Mouse (Mus musculus) embryonic facial prominence, embryonic 15.5 days (tissue): Measurements from ENCODE around the gene Nyap1. TPM values are rescaled to one million over a fixed set of nuclear protein-coding genes. Genes with fewer than 3 reads are reported as not detected.

Experiments used
- ATAC-seq: fragments of 200-750 bp; cut with Nextera tagmentation; 2 replicates; pipeline ENCODE4 v1.8.0; 2017; ENCODE audit warnings: low read depth, moderate TSS enrichment; ENCODE audit not compliant: insufficient number of reproducible peaks, low FRiP score, low TSS enrichment
- H3K27ac ChIP-seq: fragments of 300-500 bp; sonication (generic); replicated peaks from 2 replicates; pipeline ENCODE4 v1.5.1; 2015; ENCODE audit warnings: mild to moderate bottlenecking, inconsistent platforms
- H3K27me3 ChIP-seq: fragments of 300-500 bp; sonication (generic); 2 replicates; pipeline ENCODE4 v1.6.1; 2015; ENCODE audit warnings: inconsistent platforms
- H3K36me3 ChIP-seq: fragments of 300-500 bp; sonication (generic); 2 replicates; pipeline ENCODE4 v1.6.1; 2015; ENCODE audit warnings: mild to moderate bottlenecking, inconsistent platforms
- H3K4me1 ChIP-seq: fragments of 300-500 bp; sonication (generic); 2 replicates; pipeline ENCODE4 v1.6.1; 2015; ENCODE audit warnings: inconsistent platforms
- H3K4me2 ChIP-seq: fragments of 300-500 bp; sonication (generic); replicated peaks from 2 replicates; pipeline ENCODE4 v1.6.1; 2015; ENCODE audit warnings: mild to moderate bottlenecking, inconsistent platforms
- H3K4me3 ChIP-seq: fragments of 300-500 bp; sonication (generic); replicated peaks from 2 replicates; pipeline ENCODE4 v1.5.1; 2015; ENCODE audit warnings: mild to moderate bottlenecking, inconsistent platforms
- H3K9ac ChIP-seq: fragments of 300-500 bp; sonication (generic); 2 replicates; pipeline ENCODE4 v1.6.1; 2015; ENCODE audit warnings: inconsistent platforms
- H3K9me3 ChIP-seq: fragments of 300-500 bp; sonication (generic); replicated peaks from 2 replicates; pipeline ENCODE4 v1.6.1; 2016; ENCODE audit warnings: inconsistent platforms
- WGBS: fragments of 180-500 bp; shearing (Covaris S2); methylation state at CpG from one replicate; pipeline ENCODE4 v1.1.7; 2015; 5-methylcytosine and 5-hydroxymethylcytosine counted together
- polyA plus RNA-seq: library from polyadenylated mRNA; unstranded; fragments of >200 nt; fragmentation: Nextera tagmentation; extraction: Ambion mirVana; gene quantifications from 2 replicates; pipeline ENCODE4 v1.2.1, GENCODE M21; 2015

Gene Nyap1
- polyA plus RNA-seq, 1 experiment from 2014 or later, result 4.7 TPM

- WGBS, result 86% methylated on average over 3 of the region's 3 CpGs
- Histone ChIP-seq H3K4me2 (no peak overlapping the region), H3K27ac (no peak overlapping the region), H3K27me3 (no peaks in the 10 kb centered on the region), H3K9ac (no peak overlapping the region), H3K9me3 (no peaks in the 10 kb centered on the region), H3K36me3 (no peaks in the 10 kb centered on the region), H3K4me3 (no peak overlapping the region), H3K4me1 (0 out of 2 replicates have a peak, but pooled peaks cover 2% of the 10 kb centered on the region)
- ATAC-seq, result no peak
These were observed 51.4 kb downstream of the Nyap1 start for GRCm38 (mm10) chr5:137689974-137690373.

DNA sequence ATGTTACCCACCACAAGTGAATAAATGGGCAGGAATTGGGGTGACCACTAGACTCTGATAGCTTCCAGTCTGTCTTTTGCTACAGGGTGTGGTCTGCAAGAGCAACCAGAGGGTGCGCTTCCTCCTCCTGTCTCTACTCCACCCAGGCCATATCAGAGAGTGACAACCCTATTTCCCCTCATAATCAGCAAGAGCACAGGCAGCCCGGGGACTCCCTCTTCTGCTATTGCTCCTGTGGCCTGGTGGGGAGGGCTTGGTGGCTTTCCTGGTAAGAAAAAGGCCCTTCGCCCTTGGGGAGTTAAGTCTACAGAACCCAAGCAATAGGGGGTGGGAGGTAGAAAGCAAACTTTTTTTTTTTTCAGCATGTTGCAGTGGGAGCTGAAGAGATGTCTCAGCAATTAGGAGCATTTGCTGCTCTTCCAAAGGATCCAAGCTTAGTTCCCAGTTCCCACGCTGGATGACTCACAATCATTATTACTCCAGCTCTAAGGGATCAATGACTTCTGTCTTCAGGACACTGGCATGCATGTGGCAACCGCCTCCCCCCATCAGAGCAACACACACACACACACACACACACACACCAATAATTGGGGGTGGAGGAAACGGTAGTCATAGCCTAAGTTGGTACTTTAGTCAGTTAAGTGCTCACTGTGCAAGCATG, 55.1 kb downstream of the Nyap1 start:
- 81% methylated on average over 6 of the region's 6 CpGs for WGBS

DNA sequence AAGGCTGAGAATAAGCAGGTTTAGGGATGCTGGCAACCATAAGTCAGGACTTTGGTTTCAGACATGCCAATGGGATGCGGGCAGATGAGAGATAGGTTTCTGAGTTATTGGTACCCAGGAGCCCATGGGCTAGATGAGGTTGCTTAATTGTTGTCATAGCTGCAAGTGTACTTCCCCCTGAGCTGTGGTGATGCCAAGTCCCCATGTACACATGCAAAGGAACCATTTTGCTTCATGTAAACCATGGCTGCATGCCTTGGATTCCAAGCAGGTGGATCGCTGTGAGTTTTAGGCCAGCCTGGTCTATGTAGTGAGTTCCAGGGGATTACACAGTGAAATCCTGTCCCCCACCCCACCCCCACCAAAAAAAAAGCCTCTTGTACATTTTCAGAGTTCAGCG, 55.8 kb downstream of the Nyap1 start:
- peaks cover 13% of the 10 kb centered on the region for H3K4me1 ChIP-seq
- WGBS, result over 99% methylated on average over 3 of the region's 3 CpGs
- no peaks in the 10 kb centered on the region; the same call in 1 of the 2 replicates for H3K36me3 ChIP-seq
- H3K4me3 ChIP-seq, result no peak overlapping the region
- H3K9me3 ChIP-seq, result no peaks in the 10 kb centered on the region
- no peaks in the 10 kb centered on the region for H3K27me3 ChIP-seq
- no peak overlapping the region for H3K9ac ChIP-seq
- no peak overlapping the region for H3K27ac ChIP-seq
- H3K4me2 ChIP-seq, result no peak overlapping the region
- ATAC-seq, result no peak

More for the DNA sequence above, 55.1 kb downstream of the Nyap1 start:
- H3K4me3 ChIP-seq, result no peak overlapping the region
- no peak for ATAC-seq
- H3K27me3 ChIP-seq, result no peaks in the 10 kb centered on the region
- no peak overlapping the region for H3K9ac ChIP-seq
- peaks cover 13% of the 10 kb centered on the region for H3K4me1 ChIP-seq
- H3K4me2 ChIP-seq, result no peak overlapping the region
- no peaks in the 10 kb centered on the region; the same call in 1 of the 2 replicates for H3K36me3 ChIP-seq
- no peak overlapping the region for H3K27ac ChIP-seq
- no peaks in the 10 kb centered on the region for H3K9me3 ChIP-seq

GRCm38 (mm10) chr5:137684294-137685123, 56.9 kb downstream of the Nyap1 start, which contains the start of gene Agfg2:
Gene Agfg2, minus strand, starts transcription at chr5:137684726.
- peak within 1 kb of the TSS; percentile 58; the same call in 1 of the 2 replicates for H3K27ac ChIP-seq
- H3K27me3 ChIP-seq, result no peaks in the 10 kb centered on the region
- H3K4me2 ChIP-seq, result peak within 1 kb of the TSS; percentile 95
- H3K4me3 ChIP-seq, result peak within 1 kb of the TSS; percentile 80
- no peaks in the 10 kb centered on the region; the same call in 1 of the 2 replicates for H3K36me3 ChIP-seq
- H3K9me3 ChIP-seq, result no peaks in the 10 kb centered on the region
- peak; percentile 100 for ATAC-seq
- peak within 1 kb of the TSS; percentile 50 for H3K9ac ChIP-seq
- under 1% methylated on average over 61 of the region's 62 CpGs for WGBS
- peaks cover 13% of the 10 kb centered on the region for H3K4me1 ChIP-seq

GRCm38 (mm10) chr5:137683388-137684293, 57.8 kb downstream of the Nyap1 start:
- WGBS, result 9% methylated on average over 28 of the region's 28 CpGs
- peak overlapping the region; percentile 58; the same call in 1 of the 2 replicates for H3K27ac ChIP-seq
- peak overlapping the region; percentile 50 for H3K9ac ChIP-seq
- H3K4me2 ChIP-seq, result peak overlapping the region; percentile 95
- ATAC-seq, result no peak
- H3K4me1 ChIP-seq, result peaks cover 13% of the 10 kb centered on the region
- no peaks in the 10 kb centered on the region; the same call in 1 of the 2 replicates for H3K36me3 ChIP-seq
- H3K27me3 ChIP-seq, result no peaks in the 10 kb centered on the region
- no peaks in the 10 kb centered on the region for H3K9me3 ChIP-seq
- peak overlapping the region; percentile 80 for H3K4me3 ChIP-seq

DNA sequence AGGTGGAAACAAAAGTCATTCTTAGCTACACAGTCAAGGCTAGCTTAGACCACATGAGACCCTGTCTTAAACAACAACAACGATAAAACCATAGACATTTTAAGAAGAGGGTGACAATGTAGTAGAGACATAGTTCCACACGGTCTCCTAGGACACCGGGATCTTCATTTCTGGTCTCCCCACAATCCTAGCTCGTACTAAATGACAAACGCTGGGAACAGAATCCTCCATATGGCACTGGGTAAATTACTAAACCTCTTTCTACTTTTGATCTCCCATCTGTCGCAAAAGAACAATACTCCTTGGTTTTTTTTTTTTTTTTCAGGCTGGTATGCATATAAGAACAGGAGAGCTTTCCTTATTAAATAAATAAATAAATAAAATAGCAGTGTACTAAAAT, 58.9 kb downstream of the Nyap1 start:
- Histone ChIP-seq H3K4me3 (no peak overlapping the region), H3K27ac (no peak overlapping the region), H3K27me3 (no peaks in the 10 kb centered on the region), H3K4me1 (peaks cover 13% of the 10 kb centered on the region), H3K36me3 (no peaks in the 10 kb centered on the region; the same call in 1 of the 2 replicates), H3K9me3 (no peaks in the 10 kb centered on the region), H3K4me2 (no peak overlapping the region), H3K9ac (no peak overlapping the region)
- ATAC-seq, result no peak
- 80% methylated on average over 6 of the region's 6 CpGs for WGBS

Other genes starting within 250 kb of the Nyap1 start
- 45.1 and 45.9 TPM in 2 replicates for gene Pop7, start 239.1 kb downstream of the Nyap1 start, polyA plus RNA-seq
- gene Gigyf1, start 223.1 kb downstream of the Nyap1 start, polyA plus RNA-seq, result 12.7 and 15.5 TPM in 2 replicates
- not detected in 2 replicates for gene Epo, start 208.4 kb downstream of the Nyap1 start, polyA plus RNA-seq
- gene Gnb2, start 208.1 kb downstream of the Nyap1 start, polyA plus RNA-seq, result 442 and 451 TPM in 2 replicates
- 1.4 and 2.8 TPM in 2 replicates for gene Actl6b, start 188.1 kb downstream of the Nyap1 start, polyA plus RNA-seq
- gene Tfr2, start 171.8 kb downstream of the Nyap1 start, polyA plus RNA-seq, result 1.5 and 2.0 TPM in 2 replicates
- 43.3 and 47.3 TPM in 2 replicates for gene Mospd3, start 140.5 kb downstream of the Nyap1 start, polyA plus RNA-seq
- 261 and 273 TPM in 2 replicates for gene Pcolce, start 127.8 kb downstream of the Nyap1 start, polyA plus RNA-seq
- 0.25 and 0.26 TPM in 2 replicates for gene Fbxo24, start 112.6 kb downstream of the Nyap1 start, polyA plus RNA-seq
- gene Lrch4, start 112.5 kb downstream of the Nyap1 start, polyA plus RNA-seq, result 37.2 and 48.9 TPM in 2 replicates
- 12.7 and 13.1 TPM in 2 replicates for gene Gm20605, start 112.4 kb downstream of the Nyap1 start, polyA plus RNA-seq
- 10.1 and 10.2 TPM in 2 replicates for gene Sap25, start 100.3 kb downstream of the Nyap1 start, polyA plus RNA-seq
- gene Irs3, start 95.9 kb downstream of the Nyap1 start, polyA plus RNA-seq, result 0.16 and 0.28 TPM in 2 replicates
- gene Agfg2, start 56.9 kb downstream of the Nyap1 start, polyA plus RNA-seq, result 16.5 and 18.1 TPM in 2 replicates
- 167 and 175 TPM in 2 replicates for gene Tsc22d4, start 4.1 kb upstream of the Nyap1 start, polyA plus RNA-seq
- gene Ppp1r35, start 37.2 kb upstream of the Nyap1 start, polyA plus RNA-seq, result 34.5 and 39.9 TPM in 2 replicates
- 12.4 and 13.7 TPM in 2 replicates for gene Mepce, start 46.0 kb upstream of the Nyap1 start, polyA plus RNA-seq
- 22.4 and 26.1 TPM in 2 replicates for gene Zcwpw1, start 46.2 kb upstream of the Nyap1 start, polyA plus RNA-seq
- 0.68 and 1.5 TPM in 2 replicates for gene Pilra, start 94.7 kb upstream of the Nyap1 start, polyA plus RNA-seq
- 0.19 TPM in 1 of 2 replicates, not detected in the other for gene Pilrb1, start 116.5 kb upstream of the Nyap1 start, polyA plus RNA-seq
- gene Pilrb2, start 130.2 kb upstream of the Nyap1 start, polyA plus RNA-seq, result 0.39 and 1.2 TPM in 2 replicates
- gene Cyp3a13, start 180.0 kb upstream of the Nyap1 start, polyA plus RNA-seq, result 0.17 and 0.33 TPM in 2 replicates
- 0.92 and 1.2 TPM in 2 replicates for gene Gjc3, start 221.5 kb upstream of the Nyap1 start, polyA plus RNA-seq
- 0.17 TPM in 1 of 2 replicates, not detected in the other for gene Azgp1, start 239.9 kb upstream of the Nyap1 start, polyA plus RNA-seq